Mouse (Mus musculus): Measurements from ENCODE around the gene Phpt1. TPM values are rescaled to one million over a fixed set of nuclear protein-coding genes. Genes with fewer than 3 reads are reported as not detected.

Phpt1 gene
- polyA plus RNA-seq (2012; rRNA removed): 57.5 and 83.3 TPM in 2 replicates

DNA sequence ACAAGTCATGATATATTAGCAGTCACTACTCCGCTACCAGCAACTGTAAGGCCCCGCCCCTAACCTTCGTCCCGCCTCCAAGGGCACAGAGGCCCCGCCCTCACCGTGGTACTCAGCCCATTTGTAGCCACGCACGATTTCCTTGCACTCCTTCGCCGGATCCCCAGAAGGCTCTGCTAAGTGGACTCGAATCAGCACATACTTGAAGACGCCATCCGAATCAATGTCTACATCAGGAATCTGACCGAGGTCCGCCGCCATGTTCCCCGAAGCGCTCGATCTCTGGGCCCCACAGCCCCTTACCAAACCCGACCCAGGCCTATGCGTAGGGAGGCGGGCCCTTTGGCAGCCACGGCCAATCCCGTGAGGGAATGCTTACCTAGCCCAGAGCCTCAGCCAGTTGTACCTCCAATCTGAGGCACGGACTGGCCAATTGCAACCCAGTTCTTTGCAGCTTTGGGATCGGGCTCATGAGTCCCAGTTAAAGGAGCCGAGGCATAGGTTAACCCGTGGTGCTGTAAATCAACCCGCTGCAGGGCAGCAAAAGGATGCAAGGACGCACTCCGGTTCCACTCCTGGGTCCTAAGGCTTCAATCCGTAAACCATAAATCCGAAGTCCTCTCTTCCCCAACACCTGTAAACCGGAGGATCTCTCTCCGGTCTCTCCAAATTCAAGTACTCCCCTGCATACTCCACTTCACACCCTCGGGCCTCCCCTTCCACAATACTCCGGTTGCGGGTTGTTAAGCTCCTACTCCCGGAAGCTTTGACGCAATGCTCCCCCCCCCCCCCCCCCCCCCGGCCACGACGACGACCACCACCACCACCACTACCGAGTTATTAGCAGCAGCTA, at the start of gene Phpt1, which contains the start of gene Mamdc4:
Gene Phpt1, minus strand, starts transcription at position 646 of the 853 bp plus-strand sequence.
Gene Mamdc4, minus strand, starts transcription at position 267 of the 853 bp plus-strand sequence.
- DNase-seq (ENCODE audit: low read depth): peak; percentile 95

DNA sequence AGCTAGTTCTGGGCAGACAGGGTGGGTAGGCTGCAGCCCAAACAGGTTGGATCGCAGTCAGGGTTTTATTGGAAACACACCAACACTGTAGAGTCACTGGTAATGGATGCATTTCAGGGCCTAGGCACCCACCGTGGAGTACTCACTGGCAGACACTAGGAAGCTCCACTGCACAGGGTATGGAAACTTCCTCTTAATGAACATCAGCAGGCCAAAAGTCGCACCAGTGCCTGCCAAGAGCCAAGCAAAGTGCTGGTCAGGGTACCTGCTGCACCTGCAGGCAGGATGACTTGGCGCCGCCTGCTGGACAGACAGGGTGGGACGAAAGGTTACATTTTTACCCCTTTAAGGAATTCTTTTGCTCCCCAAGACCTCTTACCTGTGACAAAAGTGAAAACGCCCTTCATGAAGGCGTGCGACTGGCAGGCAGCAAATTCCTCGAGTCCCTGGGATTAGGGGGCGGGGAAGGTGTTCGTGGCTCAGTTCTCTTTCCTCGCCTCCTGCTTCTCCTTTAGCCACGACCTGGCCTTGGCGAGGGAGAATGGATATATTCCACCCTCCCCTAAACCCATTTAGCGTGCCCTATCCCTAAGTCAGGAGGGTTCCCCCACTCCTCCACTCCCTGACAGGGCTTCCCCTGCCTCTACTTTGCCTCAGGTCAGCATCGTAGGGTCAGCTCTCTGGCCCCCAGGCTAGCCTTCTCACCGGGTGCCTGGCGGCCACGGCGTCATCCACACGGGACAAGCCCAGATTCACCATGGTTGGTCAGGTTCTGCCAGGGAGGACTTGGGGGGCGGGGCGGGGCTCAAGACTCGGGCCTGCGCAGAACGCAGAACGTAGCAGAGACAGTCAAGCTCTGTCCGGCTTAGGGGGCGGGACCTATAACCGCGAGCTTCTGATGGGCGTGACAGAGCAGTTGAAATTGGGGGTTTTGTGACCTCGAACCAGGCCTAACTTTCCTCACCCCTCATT, 46.5 kb upstream of the Phpt1 start, which contains the start of gene Tmem141:
Gene Tmem141, minus strand, starts transcription at position 777 of the 972 bp plus-strand sequence.
- DNase-seq (ENCODE audit: low read depth): no peak

DNA sequence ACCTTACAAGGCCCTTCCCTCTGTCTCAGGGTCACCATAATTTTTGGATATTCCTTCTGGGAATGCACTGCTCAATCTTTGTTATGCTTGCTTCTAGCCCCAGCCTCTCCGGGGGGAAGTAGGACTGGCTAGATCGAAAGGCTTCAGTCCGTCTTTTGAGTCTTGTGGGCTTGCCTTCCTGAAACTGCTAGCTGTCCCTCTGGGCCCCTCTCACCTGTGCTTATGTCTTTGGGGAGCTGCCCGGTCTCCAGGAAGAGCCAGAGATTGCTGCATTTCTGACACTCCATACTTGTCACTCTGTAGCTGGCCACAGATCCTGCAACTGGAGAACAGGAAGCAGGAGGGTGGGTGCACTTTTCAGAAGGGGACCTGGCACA, 45.8 kb upstream of the Phpt1 start:
- no peak for DNase-seq (ENCODE audit: low read depth)

DNA sequence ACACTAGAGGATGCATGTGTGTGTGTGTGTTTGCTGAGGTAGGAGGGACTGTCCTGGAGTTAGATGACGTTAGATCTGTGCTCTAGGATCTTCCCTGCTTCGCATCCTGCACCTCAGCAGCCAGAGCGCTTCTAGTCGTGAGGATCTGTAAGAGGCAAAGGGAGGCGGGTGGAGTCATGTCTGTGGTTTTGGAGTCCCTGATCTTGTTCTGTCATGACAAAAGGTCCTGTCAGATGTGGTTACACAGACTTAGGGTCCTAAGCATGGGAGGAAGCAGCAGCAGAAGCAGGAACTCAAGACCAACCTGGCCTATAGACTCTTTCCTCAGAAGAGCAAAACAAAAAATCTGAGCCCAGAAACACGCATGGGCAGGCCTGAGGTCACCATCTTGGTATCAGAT, 45.4 kb upstream of the Phpt1 start:
- no peak for DNase-seq (ENCODE audit: low read depth)

DNA sequence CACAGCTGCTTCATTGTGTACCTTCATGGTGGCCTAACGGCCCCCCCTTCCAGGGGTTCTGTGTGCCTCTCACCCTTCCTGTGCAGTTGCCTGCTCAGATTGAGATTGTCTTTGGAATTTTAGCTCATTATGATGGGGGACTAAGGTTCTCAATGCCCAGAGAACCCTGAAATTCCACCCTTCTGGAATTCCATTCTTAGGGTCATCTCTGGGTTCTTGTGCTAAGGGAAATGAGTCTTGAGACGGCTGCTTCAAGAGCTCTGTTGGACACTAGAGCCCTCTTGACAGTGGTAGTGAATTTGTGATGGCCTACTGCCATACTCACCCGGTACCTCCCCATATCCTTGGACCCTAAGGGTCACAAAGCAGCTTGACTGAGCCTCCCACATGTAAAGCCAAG, 42.6 kb upstream of the Phpt1 start, which contains the start of gene Ccdc183:
Gene Ccdc183, minus strand, starts transcription at position 101 of the 400 bp plus-strand sequence.
- DNase-seq (ENCODE audit: low read depth): no peak

DNA sequence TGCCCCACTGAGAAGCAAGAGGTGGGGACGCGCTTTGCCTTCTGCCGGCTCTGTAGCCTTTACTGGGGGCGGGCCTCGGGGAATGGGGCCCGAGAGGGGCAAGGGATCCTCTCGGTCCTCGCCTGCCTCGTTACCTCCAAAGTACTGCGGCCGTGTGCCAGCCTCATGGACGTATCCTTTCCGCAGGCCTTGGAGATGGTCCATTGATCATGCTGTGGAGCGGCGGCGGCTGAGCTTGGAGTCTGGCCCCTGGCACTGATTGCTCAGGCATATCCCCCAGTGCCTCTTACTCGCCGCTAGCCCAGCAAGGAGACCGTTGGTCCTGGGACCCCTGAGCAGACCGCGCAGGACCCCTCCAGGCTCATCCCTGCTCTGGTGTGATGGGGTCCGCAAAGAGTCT, 41.4 kb upstream of the Phpt1 start:
- no peak for DNase-seq (ENCODE audit: low read depth)

DNA sequence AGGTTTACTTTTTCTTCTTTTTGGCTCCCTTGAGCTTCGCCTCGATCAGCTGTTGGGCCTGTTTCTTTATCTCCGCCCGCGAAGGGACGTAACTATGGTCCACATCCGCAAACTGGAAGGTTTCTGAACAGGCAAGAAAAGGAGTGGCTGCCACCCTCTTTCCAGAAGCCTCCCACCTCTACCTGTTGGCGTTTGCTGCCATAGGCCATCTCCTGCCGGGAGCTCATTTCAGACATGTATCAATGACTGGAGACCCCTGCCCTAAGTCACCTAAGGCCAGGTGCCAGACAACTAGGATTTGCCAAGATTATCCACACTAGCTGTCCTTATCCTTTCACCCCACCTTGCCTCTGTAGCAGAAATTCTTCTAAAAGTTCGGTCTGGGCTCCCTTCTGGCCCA, 33.6 kb upstream of the Phpt1 start:
- DNase-seq (ENCODE audit: low read depth): no peak

DNA sequence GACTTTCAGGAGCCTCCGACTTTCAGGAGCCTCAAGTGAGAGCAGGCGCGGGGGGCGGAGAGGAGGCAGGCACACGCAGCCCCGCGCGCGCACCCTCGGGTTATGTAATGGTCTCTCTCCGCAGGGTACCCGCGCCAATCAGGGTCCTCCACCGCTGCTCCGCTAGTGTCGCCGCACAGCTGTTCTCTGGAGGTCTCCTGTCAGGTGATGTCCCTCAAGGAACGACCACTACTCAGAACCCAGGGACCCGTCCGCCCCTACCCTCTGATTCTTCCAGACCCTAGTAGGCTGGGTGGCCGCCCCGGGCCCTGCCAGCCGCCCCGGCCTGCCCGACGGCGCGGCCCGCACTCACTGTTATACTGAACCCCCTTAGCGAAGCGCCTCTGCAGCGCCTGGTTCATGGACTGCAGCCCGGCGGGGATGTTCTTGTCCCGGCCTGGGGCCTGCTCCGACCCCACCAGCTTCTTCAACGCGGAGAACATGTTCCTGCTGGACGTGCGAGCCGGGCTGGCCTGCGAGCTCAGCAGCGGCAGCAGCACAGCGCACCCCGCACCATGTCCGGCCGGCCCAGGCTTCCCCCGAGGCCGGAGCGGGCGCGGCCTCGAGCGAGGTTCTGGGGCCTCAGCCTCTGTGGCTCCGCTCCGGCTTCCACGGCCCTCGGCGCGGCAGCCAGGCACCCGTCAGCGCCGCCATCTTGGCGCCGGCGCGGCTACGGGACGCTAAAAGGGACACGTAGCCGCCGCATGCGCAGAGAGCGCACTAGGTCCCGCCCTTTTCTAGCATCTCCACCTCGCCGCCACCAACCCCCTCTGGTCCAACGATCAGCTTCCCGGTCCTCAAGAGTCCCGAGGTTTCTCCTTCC, 33.0 kb upstream of the Phpt1 start, which contains the start of gene Rabl6:
Gene Rabl6, minus strand, starts transcription at position 761 of the 862 bp plus-strand sequence.
- DNase-seq (ENCODE audit: low read depth): no peak

DNA sequence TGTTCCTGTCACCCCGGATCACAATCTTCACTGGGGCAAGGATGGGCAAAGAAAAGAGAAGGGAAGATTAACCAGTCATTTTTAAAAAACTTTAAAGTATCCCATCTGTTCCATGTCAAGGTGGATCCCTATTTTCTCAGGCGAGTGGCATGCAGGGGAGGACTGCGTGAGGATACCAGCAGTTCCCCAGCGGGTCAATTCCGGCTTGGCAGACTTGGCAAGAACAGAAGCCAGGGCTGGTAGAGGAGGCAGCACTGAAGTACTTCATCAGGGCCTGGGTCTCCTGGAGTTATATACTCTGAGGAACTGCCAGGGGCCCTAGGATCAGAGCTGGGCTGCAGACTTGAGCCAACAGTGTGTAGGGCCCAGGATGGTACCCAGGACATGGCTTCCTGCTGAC, 27.5 kb upstream of the Phpt1 start:
- DNase-seq (ENCODE audit: low read depth): no peak

DNA sequence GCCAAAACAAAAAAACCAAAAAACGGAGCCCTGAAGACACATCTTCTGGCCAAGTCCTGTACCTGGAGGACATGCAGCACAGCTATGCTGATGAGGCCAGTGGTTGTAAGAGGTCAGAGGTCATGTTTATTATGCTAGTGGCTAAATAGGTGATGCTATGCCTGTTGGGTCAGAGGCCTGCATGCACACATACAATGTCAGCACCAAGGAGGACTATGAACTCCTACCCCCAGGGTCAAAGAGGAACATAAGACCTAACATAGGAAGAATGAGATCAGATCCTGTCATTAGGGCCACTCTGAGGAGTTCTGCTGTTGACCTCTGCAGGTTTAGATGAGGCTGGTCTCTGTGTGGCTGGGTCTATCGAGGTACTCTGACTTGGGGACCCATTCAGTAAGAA, 25.0 kb upstream of the Phpt1 start:
- DNase-seq (ENCODE audit: low read depth): no peak

DNA sequence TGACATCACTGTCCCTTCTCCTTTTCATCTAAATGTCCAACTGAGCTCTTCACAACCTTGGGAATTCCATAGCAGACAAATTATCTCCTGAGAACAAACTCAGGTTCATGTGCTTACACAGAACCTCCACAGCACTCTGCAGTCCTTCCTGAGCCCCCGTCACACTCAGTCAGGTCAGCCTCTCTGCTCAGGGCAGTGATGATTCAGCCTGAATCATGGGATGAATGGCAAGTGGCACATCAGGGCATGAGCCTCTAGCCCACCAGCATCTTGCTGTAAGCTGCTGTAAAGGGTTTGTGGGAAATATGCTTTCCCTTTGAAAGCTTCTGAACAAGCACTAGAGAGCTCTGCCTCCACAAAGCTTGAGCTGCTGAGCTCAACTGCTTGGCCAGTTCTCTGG, 23.7 kb upstream of the Phpt1 start:
- no peak for DNase-seq (ENCODE audit: low read depth)

DNA sequence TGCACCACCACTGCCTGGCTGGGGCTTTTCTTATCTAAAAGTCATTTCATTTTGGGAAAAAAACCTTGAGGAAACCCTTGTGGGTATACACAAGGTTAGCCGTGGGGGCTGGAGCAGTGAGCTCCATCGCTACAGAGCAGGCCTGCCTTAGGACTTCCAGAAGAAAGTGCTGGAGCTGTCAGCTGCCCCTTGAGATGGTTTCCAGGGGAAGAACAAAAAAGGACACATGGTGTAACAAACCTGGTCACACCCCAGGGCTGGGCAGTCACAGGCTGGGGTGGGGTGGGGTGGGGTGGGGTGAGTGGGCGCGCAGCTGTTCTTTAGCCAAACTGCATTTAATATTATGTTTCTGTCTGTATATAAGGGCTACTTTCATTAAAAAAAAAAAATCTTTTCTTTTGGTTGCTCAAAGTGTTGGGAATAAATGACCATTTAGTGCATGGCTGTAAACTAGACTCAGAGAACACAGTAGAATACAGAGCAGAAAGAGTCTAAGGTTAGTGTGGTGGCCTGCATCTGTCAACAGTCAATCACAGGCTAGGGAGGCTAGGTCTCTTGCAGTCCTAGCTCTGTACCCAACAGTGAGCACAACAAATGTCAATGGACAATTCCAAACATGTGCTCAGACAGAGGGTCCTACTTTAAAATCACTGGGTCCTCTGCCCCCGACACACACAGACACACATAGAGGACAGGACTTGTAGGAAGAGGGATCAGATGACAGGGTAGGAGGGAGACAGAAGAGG, 21.9 kb upstream of the Phpt1 start:
- DNase-seq (ENCODE audit: low read depth): no peak

DNA sequence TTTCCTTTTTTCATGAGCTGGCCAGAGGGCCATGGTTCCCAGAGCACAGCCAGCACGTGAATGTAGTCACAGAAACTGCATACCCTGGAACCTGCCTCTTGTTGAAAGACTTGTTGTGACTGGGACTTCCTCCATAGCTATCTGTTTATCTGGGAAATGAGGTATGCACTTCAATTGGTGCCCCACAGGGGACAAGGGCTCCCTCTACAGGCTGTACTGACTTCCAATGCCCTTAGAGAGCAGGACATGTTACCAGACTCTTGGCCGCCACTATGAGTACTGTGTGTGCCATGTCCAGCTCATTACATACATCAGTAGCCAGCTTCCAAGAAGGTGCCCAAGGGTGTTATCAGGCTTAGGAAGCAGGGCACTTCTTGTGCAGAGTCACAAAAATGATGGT, 16.8 kb upstream of the Phpt1 start:
- DNase-seq (ENCODE audit: low read depth): no peak

DNA sequence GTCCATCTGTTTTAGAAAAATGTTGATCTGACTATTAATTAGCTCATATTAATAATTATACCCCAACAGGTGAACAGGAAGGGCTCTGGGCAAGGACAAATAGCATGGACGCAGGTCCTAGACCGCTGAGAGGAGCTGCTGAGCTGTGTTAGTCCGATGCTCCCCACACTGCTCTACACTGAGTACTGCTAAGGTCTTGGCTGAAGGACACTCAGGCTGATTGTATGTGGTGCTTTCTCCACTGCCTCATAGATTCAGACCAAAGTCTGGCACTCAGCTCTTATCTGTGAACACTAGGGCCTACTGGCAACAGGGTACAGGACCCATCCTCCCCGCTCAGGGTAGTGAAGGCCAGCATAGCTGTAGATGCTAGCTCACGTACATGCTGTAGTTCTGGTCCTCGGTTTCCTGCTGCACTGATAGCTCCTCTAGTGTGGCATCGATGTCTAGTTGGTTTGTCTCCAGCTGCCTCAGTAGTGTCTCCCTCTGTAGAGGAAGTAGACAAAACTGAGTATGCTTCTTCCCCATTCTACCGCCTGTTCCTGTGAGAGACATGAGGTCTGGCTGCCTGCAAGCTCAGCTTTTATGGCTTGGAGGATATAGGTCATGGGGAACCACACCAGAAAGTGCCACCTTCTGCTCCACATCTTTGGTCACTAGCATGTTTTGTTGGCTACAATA, 13.3 kb upstream of the Phpt1 start:
- DNase-seq (ENCODE audit: low read depth): no peak

DNA sequence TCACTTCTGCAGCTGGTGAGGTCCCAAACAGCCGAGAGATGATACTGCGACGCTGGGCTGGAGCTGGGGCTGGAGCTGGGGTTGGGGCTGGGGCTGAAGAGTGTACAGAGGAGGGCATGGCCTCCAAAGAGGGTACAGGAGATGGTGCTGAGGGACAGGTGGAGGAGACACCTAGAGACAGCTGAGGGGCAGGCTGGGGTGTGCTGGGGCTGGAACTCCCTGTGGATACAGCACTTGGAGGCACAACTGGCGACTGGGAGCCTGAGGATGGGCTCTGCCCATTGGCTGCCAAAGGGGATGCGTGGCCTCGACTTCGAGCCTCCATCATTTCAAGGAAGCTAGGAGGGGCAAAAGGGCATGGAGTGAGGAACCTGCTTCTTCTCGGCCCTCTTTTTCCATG, 12.3 kb upstream of the Phpt1 start:
- no peak for DNase-seq (ENCODE audit: low read depth)

DNA sequence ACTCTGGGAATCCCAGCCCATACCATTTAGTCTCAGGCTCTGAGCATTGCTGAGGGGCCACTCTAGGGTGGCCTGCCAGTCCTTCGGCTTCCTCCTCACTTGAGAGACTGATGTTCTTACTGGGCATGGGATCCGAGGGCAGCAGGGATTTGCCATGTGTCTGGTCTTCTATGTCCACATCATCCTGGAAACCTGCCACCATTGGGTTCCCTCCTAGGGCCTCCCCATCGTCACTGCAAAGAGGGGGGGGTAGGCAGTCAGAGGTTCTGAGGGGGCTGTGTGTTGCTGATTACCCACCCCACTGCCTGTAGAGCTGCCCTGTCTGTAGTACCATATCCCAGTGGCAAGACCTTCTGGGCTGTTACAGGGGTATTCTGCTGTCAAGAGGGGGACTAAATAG, 10.6 kb upstream of the Phpt1 start:
- DNase-seq (ENCODE audit: low read depth): no peak

DNA sequence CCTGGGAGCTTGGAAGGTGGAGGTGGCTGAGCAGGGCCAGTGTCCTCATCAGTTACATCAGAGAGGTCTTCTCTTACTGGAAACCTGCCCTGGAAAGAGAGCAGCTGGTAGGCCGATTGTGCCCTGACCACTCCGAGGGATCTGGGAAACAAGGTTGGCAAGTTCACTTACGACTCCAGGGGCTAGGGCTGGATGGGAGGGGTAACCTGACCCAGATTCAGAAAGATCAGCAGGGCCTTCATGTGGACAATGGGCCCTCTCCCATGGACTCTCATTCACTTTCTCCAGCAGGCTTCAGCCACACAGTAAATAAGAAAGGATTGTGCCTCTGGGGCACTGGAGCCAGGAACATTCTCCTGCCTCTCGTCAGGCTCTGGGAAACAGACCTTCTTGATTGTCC, 9.8 kb upstream of the Phpt1 start:
- DNase-seq (ENCODE audit: low read depth): no peak

DNA sequence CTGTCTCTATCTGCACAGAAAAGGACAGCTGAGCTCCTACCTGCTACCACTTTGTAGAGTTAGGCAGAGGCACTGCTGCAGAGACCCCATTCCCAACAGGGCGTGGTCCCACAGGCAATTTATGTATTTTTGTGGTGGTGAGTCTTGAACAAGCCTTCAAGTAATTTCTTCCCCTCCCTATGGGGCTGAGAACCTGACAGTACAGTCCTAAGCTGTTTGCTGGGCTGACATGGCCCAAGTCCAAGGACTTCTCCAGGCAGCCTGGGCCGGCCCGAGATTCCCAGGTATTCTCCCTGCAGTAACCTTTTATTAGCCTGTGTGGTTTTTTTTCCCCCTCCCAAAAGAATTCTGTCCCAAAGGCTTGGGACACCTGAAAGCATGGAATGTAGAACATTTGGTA, 9.1 kb upstream of the Phpt1 start:
- DNase-seq (ENCODE audit: low read depth): no peak

DNA sequence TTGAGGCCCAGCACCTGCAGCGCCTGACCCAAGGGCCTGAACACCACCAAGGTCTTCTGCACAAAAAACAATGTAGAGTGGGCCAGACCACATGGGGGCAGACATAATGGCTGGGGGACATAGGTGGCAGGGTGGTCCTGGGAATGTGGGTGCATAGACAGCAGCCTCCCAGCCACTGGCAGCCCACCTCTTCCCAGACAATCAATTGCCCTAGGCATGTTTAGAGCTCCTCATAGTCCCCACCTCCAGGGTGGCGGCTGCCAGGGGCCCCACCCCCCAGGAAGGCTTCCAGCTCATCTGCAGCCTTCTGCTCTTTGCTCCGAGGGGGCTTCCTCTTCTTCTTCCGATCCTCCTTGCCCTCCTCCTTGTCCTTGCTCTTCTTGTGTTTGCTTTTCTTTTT, 8.5 kb upstream of the Phpt1 start:
- no peak for DNase-seq (ENCODE audit: low read depth)

DNA sequence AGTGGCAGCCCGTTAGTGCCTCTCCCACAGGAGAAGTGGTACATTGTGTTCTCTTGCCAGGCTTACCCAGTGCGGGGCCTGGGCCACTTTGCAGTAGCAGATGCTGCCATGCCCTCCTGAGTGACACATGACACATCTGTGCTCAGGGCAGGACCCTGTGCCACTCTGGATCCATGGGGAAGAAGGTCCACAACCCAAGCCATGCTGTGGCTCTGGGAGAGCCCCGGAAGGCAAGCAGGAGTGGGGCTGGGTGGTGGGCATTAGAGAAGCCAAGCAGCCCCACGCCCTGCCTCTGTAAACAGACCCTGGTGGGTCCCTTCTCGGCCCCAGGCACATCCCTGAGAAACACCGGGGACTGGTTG, 8.1 kb upstream of the Phpt1 start:
- no peak for DNase-seq (ENCODE audit: low read depth)

Data from gonadal fat pad, adult 2 months (tissue).